In the genomic region with DNA sequence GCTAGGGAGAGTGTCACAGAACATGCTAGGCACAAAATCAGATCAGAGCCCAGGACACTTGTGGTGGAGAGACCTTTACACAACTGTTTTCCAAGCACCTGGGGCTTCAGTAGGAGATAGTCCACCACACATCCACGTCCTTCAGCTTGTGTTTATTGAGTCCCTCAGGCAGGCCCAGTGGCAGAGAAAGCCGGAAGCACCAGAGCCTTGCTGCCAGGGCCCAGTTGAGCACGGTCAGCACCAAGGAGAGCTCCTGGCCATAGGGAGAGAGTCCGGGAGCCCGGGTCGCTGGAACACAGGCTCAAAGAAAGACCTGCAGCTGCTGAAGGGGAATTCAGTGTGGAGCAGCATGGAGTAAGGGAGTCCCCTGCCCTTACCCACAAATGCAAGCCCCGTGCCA, we compare ENCODE assay signal across 9 mouse cellular contexts. TPM values are rescaled to one million over a fixed set of nuclear protein-coding genes. Genes with fewer than 3 reads are reported as not detected.
DNase-seq lines count a peak whose midpoint lies in the region; ATAC-seq lines count a peak whose summit lies in the region.
"Had no signal": no experiment of that assay in that cellular context is flagged by ENCODE, and none has a peak within 500 bp of the region (broad histone marks: within the 10 kb centered on the region; RNA-seq: fewer than 3 reads in every experiment).

No protein-coding gene starts in this region.

- no peak overlapping the region for H3K9ac ChIP-seq in forebrain, embryonic 11.5 days (ENCODE audit: low read length)
- H3K9ac ChIP-seq in forebrain, embryonic 15.5 days (replicated peaks), result no peak overlapping the region
- no peak overlapping the region for H3K9ac ChIP-seq in midbrain, embryonic 14.5 days (replicated peaks; ENCODE audit: low read length)
- no peak overlapping the region for H3K9ac ChIP-seq in midbrain, embryonic 15.5 days
- H3K9ac ChIP-seq: neural tube, embryonic 12.5 days had no signal

- no peaks in the 10 kb centered on the region for H3K27me3 ChIP-seq in forebrain, embryonic 11.5 days (ENCODE audit: control insufficient read depth, insufficient read depth, low read length)
- H3K27me3 ChIP-seq in forebrain, embryonic 15.5 days, result peaks cover 15% of the 10 kb centered on the region; the same call in 1 of the 2 replicates
- H3K27me3 ChIP-seq in midbrain, embryonic 14.5 days (ENCODE audit: control insufficient read depth, insufficient read depth, low read length), result 0 out of 2 replicates have a peak, but pooled peaks cover 3% of the 10 kb centered on the region
- H3K27me3 ChIP-seq in midbrain, embryonic 15.5 days (replicated peaks), result no peaks in the 10 kb centered on the region
- H3K27me3 ChIP-seq: neural tube, embryonic 12.5 days had no signal

- DNase-seq in forebrain, embryonic 11.5 days (ENCODE audit: low spot score), result peak; percentile 78
- peak; percentile 47 for DNase-seq in midbrain, embryonic 14.5 days
- DNase-seq in ovary, postnatal 36 days (ENCODE audit: low spot score), result peak; percentile 69
- DNase-seq in left cerebral cortex, postnatal 4 days, result no peak

- no peak overlapping the region for H3K4me2 ChIP-seq in forebrain, embryonic 11.5 days (ENCODE audit: low read depth, low read length, severe bottlenecking)
- H3K4me2 ChIP-seq in forebrain, embryonic 15.5 days (replicated peaks), result no peak overlapping the region
- H3K4me2 ChIP-seq in midbrain, embryonic 14.5 days (ENCODE audit: low read length), result no peak overlapping the region
- no peak overlapping the region for H3K4me2 ChIP-seq in midbrain, embryonic 15.5 days
- H3K4me2 ChIP-seq: neural tube, embryonic 12.5 days had no signal

- no peak overlapping the region for H3K4me3 ChIP-seq in forebrain, embryonic 11.5 days (ENCODE audit: low read depth, low read length)
- H3K4me3 ChIP-seq in forebrain, embryonic 15.5 days, result no peak overlapping the region
- no peak overlapping the region for H3K4me3 ChIP-seq in midbrain, embryonic 14.5 days (replicated peaks; ENCODE audit: low read depth, low read length)
- no peak overlapping the region for H3K4me3 ChIP-seq in midbrain, embryonic 15.5 days
- H3K4me3 ChIP-seq: neural tube, embryonic 12.5 days had no signal

- H3K27ac ChIP-seq in forebrain, embryonic 11.5 days (ENCODE audit: low read depth, low read length), result no peak overlapping the region
- no peak overlapping the region for H3K27ac ChIP-seq in forebrain, embryonic 15.5 days (replicated peaks)
- H3K27ac ChIP-seq in midbrain, embryonic 14.5 days (replicated peaks; ENCODE audit: low read depth, low read length), result no peak overlapping the region
- H3K27ac ChIP-seq in midbrain, embryonic 15.5 days, result no peak overlapping the region
- H3K27ac ChIP-seq: neural tube, embryonic 12.5 days had no signal

- intact Hi-C loops in left cerebral cortex, postnatal 4 days (cut with DNase I), result no loop called here

- WGBS in forebrain, embryonic 11.5 days, result 9% methylated on average over 7 of the region's 7 CpGs
- 9% methylated on average over 7 of the region's 7 CpGs for WGBS in forebrain, embryonic 15.5 days
- 11% methylated on average over 7 of the region's 7 CpGs for WGBS in midbrain, embryonic 14.5 days
- 8% methylated on average over 7 of the region's 7 CpGs for WGBS in midbrain, embryonic 15.5 days

- no peaks in the 10 kb centered on the region for H3K9me3 ChIP-seq in forebrain, embryonic 11.5 days (ENCODE audit: control insufficient read depth, low read length)
- H3K9me3 ChIP-seq in forebrain, embryonic 15.5 days, result no peaks in the 10 kb centered on the region
- no peaks in the 10 kb centered on the region for H3K9me3 ChIP-seq in midbrain, embryonic 14.5 days (ENCODE audit: control insufficient read depth, low read length)
- no peaks in the 10 kb centered on the region for H3K9me3 ChIP-seq in midbrain, embryonic 15.5 days
- H3K9me3 ChIP-seq: neural tube, embryonic 12.5 days had no signal

- no peaks in the 10 kb centered on the region for H3K36me3 ChIP-seq in forebrain, embryonic 11.5 days (ENCODE audit: control insufficient read depth, insufficient read depth, low read length)
- H3K36me3 ChIP-seq in forebrain, embryonic 15.5 days, result no peaks in the 10 kb centered on the region
- no peaks in the 10 kb centered on the region for H3K36me3 ChIP-seq in midbrain, embryonic 14.5 days (ENCODE audit: control insufficient read depth, insufficient read depth, low read length)
- H3K36me3 ChIP-seq in midbrain, embryonic 15.5 days (replicated peaks), result no peaks in the 10 kb centered on the region
- H3K36me3 ChIP-seq: neural tube, embryonic 12.5 days had no signal

- H3K4me1 ChIP-seq in forebrain, embryonic 11.5 days (replicated peaks; ENCODE audit: control insufficient read depth, insufficient read depth, low read length), result no peaks in the 10 kb centered on the region
- H3K4me1 ChIP-seq in forebrain, embryonic 15.5 days, result peaks cover 19% of the 10 kb centered on the region
- H3K4me1 ChIP-seq in midbrain, embryonic 14.5 days (ENCODE audit: control insufficient read depth, insufficient read depth, low read length), result peaks cover 4% of the 10 kb centered on the region; the same call in 1 of the 2 replicates
- H3K4me1 ChIP-seq in midbrain, embryonic 15.5 days, result peaks cover 13% of the 10 kb centered on the region
- H3K4me1 ChIP-seq: neural tube, embryonic 12.5 days had no signal

- ATAC-seq in forebrain, embryonic 11.5 days (replicated peaks; ENCODE audit: low FRiP score), result no peak
- no peak for ATAC-seq in forebrain, embryonic 15.5 days (replicated peaks)
- ATAC-seq in midbrain, embryonic 14.5 days (ENCODE audit: low FRiP score, low TSS enrichment), result no peak
- ATAC-seq in midbrain, embryonic 15.5 days (replicated peaks), result no peak
- ATAC-seq in granulocyte monocyte progenitor cell, adult 5-6 weeks (replicated peaks; ENCODE audit: poor library complexity, severe bottlenecking), result peak; percentile 44
- no peak for ATAC-seq in frontal cortex, adult (ENCODE audit: low TSS enrichment)

RNA-seq across cellular contexts. Expression of gene Htr6, which starts 15.8 kb away (rescaled TPM):
- 0.27 TPM in 1 of 2 replicates, not detected in the other for polyA plus RNA-seq in forebrain, embryonic 11.5 days (2014; fragmentation: Nextera tagmentation; extraction: Ambion mirVana)
- polyA plus RNA-seq in forebrain, embryonic 15.5 days (2015; fragmentation: Nextera tagmentation; extraction: Ambion mirVana), result 0.28 and 0.37 TPM in 2 replicates
- 0.32 and 0.57 TPM in 2 replicates for polyA plus RNA-seq in midbrain, embryonic 14.5 days (2014; fragmentation: Nextera tagmentation; extraction: Ambion mirVana)
- polyA plus RNA-seq in midbrain, embryonic 15.5 days (2015; fragmentation: Nextera tagmentation; extraction: Ambion mirVana), result 0.50 and 0.56 TPM in 2 replicates
- not detected in 2 replicates for total RNA-seq in granulocyte monocyte progenitor cell, adult 5-6 weeks (2014; fragmentation: Nextera tagmentation)
- total RNA-seq in granulocyte monocyte progenitor cell, adult 5-6 weeks (2017), result not detected in 2 replicates
- 1 to 10 TPM; 4.1 to 5.1 TPM for total RNA-seq in left cerebral cortex, postnatal 4 days (2021)
- polyA plus RNA-seq: neural tube, embryonic 12.5 days had no signal

RNA-seq across cellular contexts. Expression of gene Nbl1, which starts 33.2 kb away (rescaled TPM):
- 23.9 and 24.7 TPM in 2 replicates for polyA plus RNA-seq in forebrain, embryonic 11.5 days (2014; fragmentation: Nextera tagmentation; extraction: Ambion mirVana)
- 23.5 and 24.6 TPM in 2 replicates for polyA plus RNA-seq in forebrain, embryonic 15.5 days (2015; fragmentation: Nextera tagmentation; extraction: Ambion mirVana)
- polyA plus RNA-seq in midbrain, embryonic 14.5 days (2014; fragmentation: Nextera tagmentation; extraction: Ambion mirVana), result 12.8 and 27.5 TPM in 2 replicates
- 42.3 and 50.7 TPM in 2 replicates for polyA plus RNA-seq in midbrain, embryonic 15.5 days (2015; fragmentation: Nextera tagmentation; extraction: Ambion mirVana)
- not detected in 2 replicates for total RNA-seq in granulocyte monocyte progenitor cell, adult 5-6 weeks (2014; fragmentation: Nextera tagmentation)
- total RNA-seq in granulocyte monocyte progenitor cell, adult 5-6 weeks (2017), result not detected in 2 replicates
- 10 to 100 TPM; 32.8 to 38.3 TPM for total RNA-seq in left cerebral cortex, postnatal 4 days (2021)
